20 mouse cellular contexts compared by ENCODE assay signal in the genomic region with DNA sequence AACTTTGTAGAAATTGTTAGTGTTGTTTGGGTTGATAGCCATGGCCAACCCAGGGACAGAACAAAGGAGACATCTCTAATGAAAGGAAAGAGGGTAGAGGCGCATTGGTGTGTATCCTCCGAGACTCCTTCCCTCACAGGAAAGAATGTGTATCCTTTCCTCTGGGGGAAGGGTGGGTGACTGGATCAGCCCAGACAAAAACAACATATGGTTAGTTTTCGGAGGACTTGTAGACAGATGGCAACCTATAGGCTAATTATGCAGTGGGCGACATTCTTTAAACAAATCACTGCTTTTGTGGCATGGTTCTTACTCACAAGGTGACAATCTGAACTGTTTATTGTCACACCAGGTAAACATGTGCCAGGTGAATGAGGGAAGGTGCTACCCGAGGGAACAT.
DNase-seq lines count a peak whose midpoint lies in the region; ATAC-seq and TF ChIP-seq lines count a peak whose summit lies in the region.
"Had no signal": no experiment of that assay in that cellular context is flagged by ENCODE, and none has a peak within 500 bp of the region (broad histone marks: within the 10 kb centered on the region; RNA-seq: fewer than 3 reads in every experiment).

No protein-coding gene starts in this region.

- H3K27ac ChIP-seq in cerebellum, adult 2 months (ENCODE audit: insufficient read depth, low read length), result peak overlapping the region; percentile 94; the same call in 1 of the 2 replicates
- peak overlapping the region; percentile 56 for H3K27ac ChIP-seq in layer of hippocampus, adult 2 months
- H3K27ac ChIP-seq in CH12.LX (ENCODE audit: insufficient read depth, low read depth), result no peak overlapping the region
- H3K27ac ChIP-seq in forebrain, embryonic 13.5 days, result peak overlapping the region; percentile 69
- H3K27ac ChIP-seq in kidney, embryonic 14.5 days (ENCODE audit: low read depth, low read length), result no peak overlapping the region
- H3K27ac ChIP-seq: heart, embryonic 10.5 days; macrophage; midbrain, embryonic 13.5 days had no signal

- no peak for TF ChIP-seq CTCF in cerebellum, adult 2 months (IDR thresholded peaks at IDR 0.05; ENCODE audit: borderline replicate concordance, insufficient read depth, low read depth, low read length)
- no peak for TF ChIP-seq CTCF in layer of hippocampus, adult 2 months (conservative IDR thresholded peaks at IDR 0.05)
- no peak for TF ChIP-seq CTCF in CH12.LX (conservative IDR thresholded peaks at IDR 0.05 in 1 of 2, IDR thresholded peaks at IDR 0.05 in 1 of 2; ENCODE audit: low read depth in 2 of 2, low read length in 2 of 2)

- no peaks in the 10 kb centered on the region for H3K27me3 ChIP-seq in cerebellum, adult 2 months (ENCODE audit: control insufficient read depth, insufficient read depth, low read length)
- no peaks in the 10 kb centered on the region for H3K27me3 ChIP-seq in CH12.LX (replicated peaks)
- no peaks in the 10 kb centered on the region for H3K27me3 ChIP-seq in forebrain, embryonic 13.5 days
- H3K27me3 ChIP-seq in kidney, embryonic 14.5 days (ENCODE audit: control insufficient read depth, insufficient read depth, low read length), result no peaks in the 10 kb centered on the region
- H3K27me3 ChIP-seq: midbrain, embryonic 13.5 days had no signal

- no peak for TF ChIP-seq EP300 in CH12.LX (IDR thresholded peaks at IDR 0.05; ENCODE audit: low read length)

- peaks cover 63% of the 10 kb centered on the region for H3K4me1 ChIP-seq in cerebellum, adult 2 months (ENCODE audit: control insufficient read depth, insufficient read depth, low read length)
- peaks cover 13 to 70% of the 10 kb centered on the region in 2 experiments for H3K4me1 ChIP-seq in CH12.LX (ENCODE audit: control insufficient read depth in 1 of 2, insufficient read depth in 2 of 2)
- peaks cover 56% of the 10 kb centered on the region for H3K4me1 ChIP-seq in forebrain, embryonic 13.5 days
- H3K4me1 ChIP-seq in kidney, embryonic 14.5 days (ENCODE audit: control insufficient read depth, insufficient read depth, low read length), result peaks cover 5% of the 10 kb centered on the region

- H3K36me3 ChIP-seq in CH12.LX (replicated peaks in 1 of 2; ENCODE audit: control insufficient read depth in 1 of 2, insufficient read depth in 1 of 2, low read length in 1 of 2), result peaks cover 0 to 13% of the 10 kb centered on the region in 2 experiments
- H3K36me3 ChIP-seq in forebrain, embryonic 13.5 days (ENCODE audit: poor library complexity, severe bottlenecking), result no peaks in the 10 kb centered on the region
- no peaks in the 10 kb centered on the region for H3K36me3 ChIP-seq in kidney, embryonic 14.5 days (ENCODE audit: control insufficient read depth, insufficient read depth, low read length)
- H3K36me3 ChIP-seq: heart, embryonic 10.5 days; midbrain, embryonic 13.5 days had no signal

- H3K79me2 ChIP-seq in CH12.LX (replicated peaks; ENCODE audit: control insufficient read depth, extremely low read depth, insufficient read depth, poor library complexity, severe bottlenecking), result 0 out of 2 replicates have a peak, but pooled peaks cover 2% of the 10 kb centered on the region

- H3K4me2 ChIP-seq in CH12.LX (ENCODE audit: insufficient read depth, low read depth, poor library complexity, severe bottlenecking), result peak overlapping the region; percentile 12; the same call in 1 of the 2 replicates
- no peak overlapping the region for H3K4me2 ChIP-seq in forebrain, embryonic 13.5 days
- H3K4me2 ChIP-seq in kidney, embryonic 14.5 days (replicated peaks; ENCODE audit: low read depth, low read length), result no peak overlapping the region
- H3K4me2 ChIP-seq: midbrain, embryonic 13.5 days had no signal

- no peak for TF ChIP-seq RAD21 in CH12.LX (IDR thresholded peaks at IDR 0.05; ENCODE audit: low read depth, low read length)

- in situ Hi-C loops in CH12.LX (cut with MboI; ENCODE audit: low pct_ligation_motif_present, low pct_unique_long_range_greater_than_20kb, low sequenced_read_pairs), result loop anchor here (10.0 kb wide), 1 partner anchor 80 kb away; no protein-coding TSS in a partner anchor

- H3K4me3 ChIP-seq in cerebellum, adult 2 months (replicated peaks; ENCODE audit: insufficient read depth, low read depth, low read length), result no peak overlapping the region
- H3K4me3 ChIP-seq in layer of hippocampus, adult 2 months, result no peak overlapping the region
- no peak overlapping the region for H3K4me3 ChIP-seq in CH12.LX (replicated peaks in 1 of 3; ENCODE audit: low read depth in 2 of 3, low read length in 2 of 3, poor library complexity in 1 of 3)
- H3K4me3 ChIP-seq in forebrain, embryonic 13.5 days, result no peak overlapping the region
- no peak overlapping the region for H3K4me3 ChIP-seq in kidney, embryonic 14.5 days (ENCODE audit: low read length)
- H3K4me3 ChIP-seq: heart, embryonic 10.5 days; midbrain, embryonic 13.5 days had no signal

- H3K9me3 ChIP-seq in CH12.LX (replicated peaks; ENCODE audit: low read length), result no peaks in the 10 kb centered on the region
- H3K9me3 ChIP-seq in forebrain, embryonic 13.5 days (replicated peaks), result no peaks in the 10 kb centered on the region
- H3K9me3 ChIP-seq in kidney, embryonic 14.5 days (ENCODE audit: control insufficient read depth, low read length), result no peaks in the 10 kb centered on the region
- H3K9me3 ChIP-seq: heart, embryonic 10.5 days; midbrain, embryonic 13.5 days had no signal

- peak; percentile 70 for ATAC-seq in forebrain, embryonic 13.5 days
- no peak for ATAC-seq in kidney, embryonic 14.5 days (ENCODE audit: low FRiP score, low TSS enrichment)
- ATAC-seq: liver, postnatal 0 days; midbrain, embryonic 13.5 days had no signal

- no peak overlapping the region for H3K9ac ChIP-seq in CH12.LX (ENCODE audit: insufficient read depth, low read depth)
- H3K9ac ChIP-seq in forebrain, embryonic 13.5 days, result no peak overlapping the region
- no peak overlapping the region for H3K9ac ChIP-seq in kidney, embryonic 14.5 days (ENCODE audit: low read depth, low read length)
- H3K9ac ChIP-seq: liver, postnatal 0 days; midbrain, embryonic 13.5 days had no signal

- TF ChIP-seq POLR2A in cerebellum, adult 2 months (IDR thresholded peaks at IDR 0.05; ENCODE audit: borderline replicate concordance, insufficient read depth, low read length), result no peak
- TF ChIP-seq POLR2A in CH12.LX (IDR thresholded peaks at IDR 0.05; ENCODE audit: low read depth, low read length), result no peak

- whole genome bisulfite sequencing in cerebellum, adult 2 months, result 34% methylated on average over 5 of the region's 5 CpGs
- 68% methylated on average over 5 of the region's 5 CpGs for WGBS in forebrain, embryonic 13.5 days
- 57% methylated on average over 5 of the region's 5 CpGs for WGBS in kidney, embryonic 14.5 days

- no peak for DNase-seq in cerebellum, adult 2 months
- DNase-seq in cerebellum, adult 11-12 months, result no peak
- no peak for DNase-seq in layer of hippocampus, adult 2 months (ENCODE audit: low spot score in 2 of 2)
- no peak for DNase-seq in layer of hippocampus, adult 9-10 months (ENCODE audit: low spot score)
- no peak for DNase-seq in CH12.LX (ENCODE audit: extremely low read depth)
- no peak for DNase-seq in retina, embryonic 14.5 days (ENCODE audit: low spot score)
- DNase-seq: adrenal gland, postnatal 36 days; cerebellum, postnatal 10 days; heart, postnatal 10 days; kidney, adult 8-10 months; kidney, postnatal 4 days; layer of hippocampus, postnatal 36 days; liver; liver, postnatal 0 days; thymus, postnatal 25 days had no signal

- dilution Hi-C loops in CH12.LX (cut with MboI; ENCODE audit: extremely low pct_ligation_motif_present, extremely low pct_unique_long_range_greater_than_20kb, low sequenced_read_pairs), result no loop called here

TF ChIP-seq in CH12.LX, 34 proteins besides CTCF, POLR2A, EP300 and RAD21:
- no peak for TF ChIP-seq E2F4 (IDR thresholded peaks at IDR 0.05; ENCODE audit: insufficient replicate concordance, low read depth, low read length)
- no peak for TF ChIP-seq ETS1 (conservative IDR thresholded peaks at IDR 0.05; ENCODE audit: low read depth, low read length)
- 0 out of 2 replicates have a peak, but pooled peaks have one; percentile 26 for TF ChIP-seq CHD2 (IDR thresholded peaks at IDR 0.05; ENCODE audit: low read length)
- TF ChIP-seq ZMIZ1 (IDR thresholded peaks at IDR 0.05; ENCODE audit: low read depth, low read length), result no peak
- no peak for TF ChIP-seq ZKSCAN1 (IDR thresholded peaks at IDR 0.05; ENCODE audit: borderline replicate concordance, low read depth, low read length)
TF ChIP-seq in CH12.LX: peak in this region for 1.

Comparison
In these comparisons a context has a peak if more than half of its experiments do, and no peak if none do; other contexts are left out.
1. H3K27ac ChIP-seq: peak in cerebellum, adult 2 months (single experiment), layer of hippocampus, adult 2 months (single experiment) and forebrain, embryonic 13.5 days (single experiment); none in CH12.LX (single experiment) and kidney, embryonic 14.5 days (single experiment).